Mouse (Mus musculus): ENCODE data around the gene Olfr726. TPM values are rescaled to one million over a fixed set of nuclear protein-coding genes. Genes with fewer than 3 reads are reported as not detected.
A peak's percentile ranks its signal among the peaks of the same experiment; 100 is the strongest.

The Olfr726 gene
- not detected in 2 replicates for polyA plus RNA-seq (2012; ENCODE audit: insufficient read depth, insufficient read length, missing spikeins)

DNA sequence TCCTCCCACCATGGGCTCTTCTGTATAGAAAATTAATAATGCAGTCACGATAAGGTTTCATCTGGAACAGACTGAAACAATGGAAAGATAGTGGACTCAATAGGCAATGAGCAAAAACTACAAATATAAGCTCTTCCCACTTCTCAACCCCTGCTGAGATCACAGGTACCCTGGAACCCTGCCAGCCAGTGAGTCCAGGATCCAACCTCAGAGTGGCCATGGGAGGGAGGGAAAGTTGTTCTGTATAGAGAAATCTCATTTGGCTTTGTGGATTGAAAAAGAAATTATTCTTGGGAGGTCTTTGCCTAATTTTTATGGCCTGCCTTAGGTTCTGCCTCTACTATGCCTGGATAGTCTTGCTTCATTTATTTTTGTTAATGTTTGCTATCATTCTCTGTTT lies at the start of gene Olfr726:
Gene Olfr726 (minus strand): TSS at position 101 of the 400 bp plus-strand sequence.
- Histone ChIP-seq H3K27ac (replicated peaks; ENCODE audit: low read depth, low read length) (no peak within 1 kb of the TSS), H3K4me3 (ENCODE audit: insufficient read depth, low read depth, low read length) (no peak within 1 kb of the TSS), H3K4me1 (ENCODE audit: control insufficient read depth, insufficient read depth, insufficient read length, low read length) (no peaks in the 10 kb centered on the region)

DNA sequence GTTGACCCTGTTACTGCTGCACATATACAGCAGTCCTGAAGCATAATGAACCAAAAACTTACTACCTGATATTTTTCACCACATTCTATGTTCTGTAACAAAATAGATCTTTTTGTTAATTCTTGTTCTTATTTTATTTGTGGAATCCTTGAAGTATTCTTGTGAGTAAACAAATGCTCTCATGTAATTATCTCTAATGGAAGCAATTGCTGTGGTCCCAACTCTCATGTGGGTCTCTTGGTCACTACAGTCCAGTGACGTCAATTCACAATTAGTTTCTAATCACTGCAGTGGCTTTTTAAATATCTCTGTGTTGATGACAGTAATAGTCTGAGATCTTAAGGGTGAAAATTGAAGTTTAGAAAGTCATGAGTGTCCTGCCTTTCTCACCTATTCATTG lies 32.1 kb upstream of the Olfr726 start, which contains the start of gene Olfr727:
Gene Olfr727 (plus strand): TSS at position 301 of the 400 bp plus-strand sequence.
- Histone ChIP-seq H3K27ac (replicated peaks; ENCODE audit: low read depth, low read length) (no peak within 1 kb of the TSS), H3K4me1 (ENCODE audit: control insufficient read depth, insufficient read depth, insufficient read length, low read length) (no peaks in the 10 kb centered on the region), H3K4me3 (ENCODE audit: insufficient read depth, low read depth, low read length) (no peak within 1 kb of the TSS)

DNA sequence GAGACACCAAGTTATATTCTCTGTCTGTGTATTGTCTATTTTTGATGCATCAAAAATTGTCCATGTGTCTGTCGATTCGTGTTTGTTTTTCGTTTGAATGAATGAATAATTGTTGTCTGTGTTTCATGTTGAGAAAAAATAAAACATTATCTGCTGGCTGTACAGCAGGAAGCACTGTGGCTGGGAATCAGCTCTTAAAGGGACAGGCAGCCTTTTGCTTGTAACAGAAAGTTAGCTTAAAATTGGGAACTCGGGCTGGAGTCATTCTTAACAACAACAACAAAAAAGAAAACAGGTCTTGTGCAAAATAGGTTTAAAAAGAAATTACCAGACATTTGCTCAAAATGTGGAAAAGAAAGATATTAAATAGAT lies 28.0 kb downstream of the Olfr726 start:
- Histone ChIP-seq H3K4me1 (ENCODE audit: control insufficient read depth, insufficient read depth, insufficient read length, low read length) (no peaks in the 10 kb centered on the region), H3K27ac (replicated peaks; ENCODE audit: low read depth, low read length) (no peak overlapping the region), H3K4me3 (ENCODE audit: insufficient read depth, low read depth, low read length) (peak overlapping the region; percentile 79)

- Histone ChIP-seq H3K4me1 (ENCODE audit: control insufficient read depth, insufficient read depth, insufficient read length, low read length) (no peaks in the 10 kb centered on the region), H3K27ac (replicated peaks; ENCODE audit: low read depth, low read length) (no peak overlapping the region), H3K4me3 (ENCODE audit: insufficient read depth, low read depth, low read length) (peak overlapping the region; percentile 79)
These were observed 28.6 kb downstream of the Olfr726 start for GRCm38 (mm10) chr14:50061955-50062732.

- no peak overlapping the region for H3K27ac ChIP-seq (replicated peaks; ENCODE audit: low read depth, low read length)
- H3K4me3 ChIP-seq (ENCODE audit: insufficient read depth, low read depth, low read length): peak overlapping the region; percentile 79
These were observed 29.2 kb downstream of the Olfr726 start for GRCm38 (mm10) chr14:50061590-50061954.

DNA sequence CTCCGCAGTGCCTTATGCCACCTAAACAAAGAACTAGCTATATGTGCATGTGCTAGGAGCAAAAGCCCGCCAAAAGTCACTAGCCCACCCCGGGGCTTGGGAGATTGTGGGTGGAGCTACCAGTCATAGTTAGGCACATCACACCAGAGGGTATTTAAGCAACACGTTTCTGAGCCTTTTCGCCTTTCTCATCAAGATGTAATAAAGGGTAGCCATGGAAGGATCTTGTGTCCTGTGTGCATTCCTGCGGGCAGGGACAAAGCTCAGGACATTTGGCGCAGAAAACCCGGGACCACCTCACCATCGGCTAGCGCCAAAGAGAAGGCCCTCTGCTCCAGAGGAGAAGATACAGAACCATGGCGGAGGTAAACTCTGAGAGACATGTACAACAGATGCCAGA lies 29.6 kb downstream of the Olfr726 start:
- H3K27ac ChIP-seq (replicated peaks; ENCODE audit: low read depth, low read length): no peak overlapping the region
- H3K4me1 ChIP-seq (ENCODE audit: control insufficient read depth, insufficient read depth, insufficient read length, low read length): no peaks in the 10 kb centered on the region
- H3K4me3 ChIP-seq (ENCODE audit: insufficient read depth, low read depth, low read length): peak overlapping the region; percentile 79; the same call in 1 of the 2 replicates

More at GRCm38 (mm10) chr14:50061590-50061954, 29.2 kb downstream of the Olfr726 start:
- H3K4me1 ChIP-seq (ENCODE audit: control insufficient read depth, insufficient read depth, insufficient read length, low read length): no peaks in the 10 kb centered on the region

DNA sequence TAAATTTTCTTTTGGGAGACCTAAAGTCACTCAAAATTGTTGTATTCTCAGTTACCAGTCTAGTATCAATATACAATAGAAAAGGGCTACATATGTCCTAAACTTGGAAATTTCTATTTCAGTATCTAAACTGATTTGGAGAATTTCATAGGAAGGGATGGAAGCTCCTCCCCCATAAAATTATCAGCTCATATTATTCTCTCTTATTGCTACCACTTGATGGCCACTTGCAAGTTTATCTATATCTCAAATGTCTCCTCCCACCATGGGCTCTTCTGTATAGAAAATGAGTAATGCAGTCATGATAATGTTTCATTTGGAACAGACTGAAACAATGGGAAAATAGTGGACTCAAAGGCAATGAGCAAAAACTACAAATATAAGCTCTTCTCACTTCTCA lies 50.5 kb downstream of the Olfr726 start, which contains the start of gene Olfr725:
Gene Olfr725 (minus strand): TSS at position 101 of the 400 bp plus-strand sequence.
- H3K27ac ChIP-seq (replicated peaks; ENCODE audit: low read depth, low read length): no peak within 1 kb of the TSS
- H3K4me3 ChIP-seq (ENCODE audit: insufficient read depth, low read depth, low read length): no peak within 1 kb of the TSS

More for the DNA sequence above, 50.5 kb downstream of the Olfr726 start, which contains the start of gene Olfr725:
- H3K4me1 ChIP-seq (ENCODE audit: control insufficient read depth, insufficient read depth, insufficient read length, low read length): no peaks in the 10 kb centered on the region

Other genes starting within 250 kb of the Olfr726 start
- not detected in 2 replicates for gene Olfr722, start 189.0 kb downstream of the Olfr726 start, polyA plus RNA-seq (2012; ENCODE audit: insufficient read depth, insufficient read length, missing spikeins)
- gene Olfr723, start 159.2 kb downstream of the Olfr726 start, polyA plus RNA-seq (2012; ENCODE audit: insufficient read depth, insufficient read length, missing spikeins): not detected in 2 replicates
- not detected in 2 replicates for gene Olfr724, start 127.7 kb downstream of the Olfr726 start, polyA plus RNA-seq (2012; ENCODE audit: insufficient read depth, insufficient read length, missing spikeins)
- not detected in 2 replicates for gene Olfr725, start 50.6 kb downstream of the Olfr726 start, polyA plus RNA-seq (2012; ENCODE audit: insufficient read depth, insufficient read length, missing spikeins)
- not detected in 2 replicates for gene Olfr727, start 32.2 kb upstream of the Olfr726 start, polyA plus RNA-seq (2012; ENCODE audit: insufficient read depth, insufficient read length, missing spikeins)
- not detected in 2 replicates for gene Olfr728, start 51.7 kb upstream of the Olfr726 start, polyA plus RNA-seq (2012; ENCODE audit: insufficient read depth, insufficient read length, missing spikeins)
- gene Olfr729, start 62.0 kb upstream of the Olfr726 start, polyA plus RNA-seq (2012; ENCODE audit: insufficient read depth, insufficient read length, missing spikeins): not detected in 2 replicates
- not detected in 2 replicates for gene Olfr730, start 97.2 kb upstream of the Olfr726 start, polyA plus RNA-seq (2012; ENCODE audit: insufficient read depth, insufficient read length, missing spikeins)
- gene Olfr731, start 150.9 kb upstream of the Olfr726 start, polyA plus RNA-seq (2012; ENCODE audit: insufficient read depth, insufficient read length, missing spikeins): not detected in 2 replicates
- not detected in 2 replicates for gene Olfr732, start 193.3 kb upstream of the Olfr726 start, polyA plus RNA-seq (2012; ENCODE audit: insufficient read depth, insufficient read length, missing spikeins)
- not detected in 2 replicates for gene Olfr733, start 210.6 kb upstream of the Olfr726 start, polyA plus RNA-seq (2012; ENCODE audit: insufficient read depth, insufficient read length, missing spikeins)
- gene Olfr734, start 235.8 kb upstream of the Olfr726 start, polyA plus RNA-seq (2012; ENCODE audit: insufficient read depth, insufficient read length, missing spikeins): not detected in 2 replicates

Measured in brown adipose tissue, adult 24 weeks (tissue).